Mouse (Mus musculus) cerebellum, adult 11-12 months (tissue): ENCODE measurements at regions not wholly inside any gene's neighbourhood (a gene's known extent, or its start where the extent isn't known, plus 50 kb on each side); places are given as distances from the start of the nearest gene placed in this dataset.

ENCODE experiments used
- DNase-seq: peaks from one replicate; pipeline ENCODE4 v3.0.0; 2022

- DNase-seq: no peak
Observed at GRCm38 (mm10) chr14:102880658-102881083, 101.8 kb downstream of the Kctd12 start.

DNA sequence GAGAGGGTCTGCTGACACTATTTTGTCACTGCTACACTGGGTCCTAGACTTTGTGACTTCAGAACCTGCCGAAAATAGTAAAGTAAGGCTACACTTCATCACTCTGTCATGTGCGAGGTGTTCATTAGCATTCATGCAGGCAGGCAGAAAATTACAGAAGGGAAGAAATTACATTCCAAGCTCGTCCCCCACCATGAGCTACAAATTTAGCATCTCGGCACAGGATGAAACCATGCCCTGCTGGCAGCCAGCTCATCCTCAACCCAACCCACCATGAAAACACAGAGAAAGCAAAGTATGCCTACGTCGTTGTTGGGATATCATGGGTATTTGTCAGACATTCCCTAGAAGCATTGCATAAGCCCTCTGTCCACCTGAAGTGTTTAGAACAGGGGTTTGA, 103.9 kb downstream of the Kctd12 start:
- DNase-seq: no peak

DNA sequence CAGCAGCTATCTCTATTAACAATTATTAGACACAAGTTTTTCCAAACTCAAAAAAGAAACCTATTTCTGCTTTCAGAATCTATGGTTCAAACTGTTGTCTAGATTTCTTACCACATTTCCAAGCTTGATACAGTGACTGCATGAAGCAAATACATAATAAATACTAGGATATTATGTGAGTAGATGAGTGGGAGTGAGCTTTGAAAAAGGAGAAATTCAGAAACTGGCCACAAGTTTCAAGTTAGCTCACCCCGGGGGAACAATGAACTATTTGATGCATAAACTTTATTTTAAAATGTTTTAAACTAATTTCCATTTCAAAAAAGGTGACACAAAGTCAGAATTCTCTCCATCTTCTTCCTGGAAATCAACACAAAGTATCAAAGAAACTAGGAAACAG, 114.3 kb downstream of the Kctd12 start:
- DNase-seq: no peak

DNA sequence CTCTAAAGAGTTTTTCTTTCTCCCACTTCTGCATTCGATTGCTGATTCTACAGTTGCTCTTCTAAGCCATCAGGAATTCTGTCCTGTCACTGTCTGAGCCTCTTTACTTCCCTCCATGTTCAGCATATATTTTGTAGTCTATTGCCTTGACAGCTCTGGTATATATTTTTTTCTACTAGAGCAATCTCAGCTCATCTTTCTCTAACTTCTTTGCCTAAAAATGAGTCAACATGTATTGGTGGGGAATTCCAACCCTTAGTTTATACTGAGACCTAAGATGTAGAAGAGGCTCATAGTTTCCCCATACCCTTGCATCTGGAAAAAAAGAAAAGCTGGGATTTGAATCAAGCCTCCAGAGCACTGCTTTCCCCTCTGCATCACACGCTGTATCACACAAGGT, 114.7 kb downstream of the Kctd12 start:
- no peak for DNase-seq

DNA sequence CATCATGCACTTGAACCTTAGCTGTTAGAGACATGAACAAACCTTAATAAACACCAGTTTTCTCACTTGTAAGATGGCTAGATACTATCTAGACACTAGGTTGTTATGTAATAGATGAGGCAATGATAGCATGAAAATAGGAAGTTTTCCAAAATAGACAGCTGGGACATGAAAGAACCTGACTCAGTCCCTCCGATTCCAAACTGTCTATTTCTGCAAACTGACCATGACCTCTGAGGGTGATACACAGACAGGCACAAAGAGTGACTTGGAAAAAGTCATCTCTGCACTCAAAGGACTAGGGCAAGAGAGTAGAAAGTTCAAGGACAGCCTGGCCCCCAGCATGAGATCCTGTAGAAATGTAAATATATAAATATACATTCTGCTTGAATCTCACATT, 115.9 kb downstream of the Kctd12 start:
- no peak for DNase-seq

DNA sequence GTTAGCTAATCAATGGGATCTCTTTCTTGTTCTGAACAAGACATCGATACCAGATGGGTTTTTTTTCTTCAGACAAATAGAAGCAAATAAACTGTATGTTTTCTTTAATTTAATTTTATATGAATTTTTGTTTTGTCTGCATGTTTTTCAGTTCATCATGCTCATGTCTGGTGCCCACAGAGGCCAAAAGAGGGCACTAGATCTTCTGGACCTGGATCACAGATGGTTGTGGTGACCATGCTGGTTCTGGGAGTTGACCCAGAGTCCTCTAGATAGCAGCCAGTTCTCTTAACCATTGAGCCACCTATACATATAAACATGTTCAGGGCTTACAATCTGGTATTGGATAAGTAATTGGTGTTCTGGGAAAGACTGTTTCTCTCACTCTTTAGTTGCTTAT, 120.7 kb downstream of the Kctd12 start:
- DNase-seq: no peak

- no peak for DNase-seq
Observed at GRCm38 (mm10) chr14:102859361-102859871, 123.0 kb downstream of the Kctd12 start.

- DNase-seq: no peak
Observed at GRCm38 (mm10) chr14:102855264-102855840, 127.1 kb downstream of the Kctd12 start.

- no peak for DNase-seq
Observed at GRCm38 (mm10) chr14:102843700-102844099, 138.7 kb downstream of the Kctd12 start.

DNA sequence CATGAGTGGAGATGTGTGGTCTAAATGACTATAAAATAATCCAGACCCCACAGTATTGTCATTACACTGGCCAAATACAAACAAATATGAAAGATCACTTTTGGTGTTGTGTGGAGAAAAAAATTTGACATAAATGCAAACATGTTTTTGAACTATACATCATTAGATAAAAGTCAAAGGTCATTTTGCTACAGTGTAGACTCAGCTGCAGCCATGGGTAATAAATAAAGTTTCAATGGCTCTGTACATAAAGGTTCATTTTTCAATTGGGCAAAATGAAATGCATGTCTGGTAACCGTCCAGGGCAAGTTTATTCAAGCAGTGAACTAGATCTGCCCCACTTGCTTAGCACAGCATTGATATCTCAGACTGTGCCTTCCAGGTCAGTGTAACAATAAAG, 144.8 kb downstream of the Kctd12 start:
- DNase-seq: no peak

GRCm38 (mm10) chr14:102835118-102835769, 147.2 kb downstream of the Kctd12 start:
- no peak for DNase-seq

GRCm38 (mm10) chr14:102828442-102828841, 154.0 kb downstream of the Kctd12 start:
- no peak for DNase-seq

GRCm38 (mm10) chr14:102827756-102828384, 154.6 kb downstream of the Kctd12 start:
- no peak for DNase-seq

DNA sequence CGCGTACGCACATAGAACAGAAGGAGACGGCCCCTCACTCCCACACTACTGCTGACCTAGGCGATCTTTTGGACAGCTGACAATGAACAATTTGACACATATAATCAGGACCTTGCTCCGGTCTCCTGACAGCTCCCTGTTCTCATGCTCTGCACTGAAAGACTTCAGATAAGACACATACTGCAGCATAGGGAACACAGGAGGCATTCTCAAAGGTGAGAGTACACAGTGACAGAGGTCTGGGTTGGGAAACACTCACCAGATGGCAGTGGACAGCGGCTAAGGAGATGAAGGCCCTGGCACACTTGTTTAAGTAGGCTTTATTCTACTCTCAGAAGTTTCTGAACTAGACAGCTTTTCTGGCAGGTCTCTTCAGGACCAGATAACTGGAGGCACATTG, 156.9 kb downstream of the Kctd12 start:
- DNase-seq: no peak

GRCm38 (mm10) chr14:102820663-102821062, 161.8 kb downstream of the Kctd12 start:
- no peak for DNase-seq

DNA sequence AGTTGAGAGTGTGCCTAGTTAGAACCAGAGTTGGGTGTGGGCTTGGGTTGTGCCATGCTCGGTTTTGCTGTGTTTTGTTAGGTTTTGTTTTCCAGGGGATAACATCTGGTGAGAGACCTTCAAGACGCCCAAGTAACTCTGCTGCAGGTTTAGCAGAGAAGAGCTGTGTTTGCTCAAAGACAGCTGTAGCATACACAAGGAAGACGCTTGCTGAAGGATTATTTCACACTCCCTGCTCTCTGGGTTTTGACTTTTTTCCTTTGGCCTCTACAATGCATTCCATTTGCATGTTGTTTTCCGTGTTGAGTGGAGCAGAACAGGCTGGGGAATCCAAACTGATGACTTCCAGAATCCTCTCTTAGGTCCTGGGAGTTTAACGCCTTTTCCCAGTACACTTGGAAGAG, 170.8 kb downstream of the Kctd12 start:
- no peak for DNase-seq

- no peak for DNase-seq
Observed at GRCm38 (mm10) chr14:102811022-102811421, 171.4 kb downstream of the Kctd12 start.

GRCm38 (mm10) chr14:102810121-102810921, 172.1 kb downstream of the Kctd12 start:
- DNase-seq: no peak

GRCm38 (mm10) chr14:102805936-102806923, 176.2 kb downstream of the Kctd12 start:
- no peak for DNase-seq

DNA sequence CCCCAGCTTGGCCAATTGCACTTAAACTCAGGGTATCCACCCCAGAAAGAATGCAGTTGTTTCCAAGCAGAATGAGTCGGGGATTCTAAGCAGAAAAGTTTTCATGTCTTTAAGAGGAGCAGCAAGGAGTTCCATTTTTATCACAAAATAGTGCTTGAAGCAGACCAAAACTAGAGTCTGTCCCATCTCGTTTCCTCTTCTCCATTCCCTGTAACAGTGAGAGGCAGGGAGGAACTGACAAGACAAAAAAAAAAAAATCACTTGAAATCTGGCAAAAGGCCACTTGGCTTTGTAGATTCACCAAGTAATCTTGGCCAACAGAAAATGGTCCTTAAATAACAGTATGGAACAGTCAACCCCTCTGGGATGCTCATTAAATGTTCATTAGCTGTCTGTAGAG, 186.8 kb downstream of the Kctd12 start:
- no peak for DNase-seq

DNA sequence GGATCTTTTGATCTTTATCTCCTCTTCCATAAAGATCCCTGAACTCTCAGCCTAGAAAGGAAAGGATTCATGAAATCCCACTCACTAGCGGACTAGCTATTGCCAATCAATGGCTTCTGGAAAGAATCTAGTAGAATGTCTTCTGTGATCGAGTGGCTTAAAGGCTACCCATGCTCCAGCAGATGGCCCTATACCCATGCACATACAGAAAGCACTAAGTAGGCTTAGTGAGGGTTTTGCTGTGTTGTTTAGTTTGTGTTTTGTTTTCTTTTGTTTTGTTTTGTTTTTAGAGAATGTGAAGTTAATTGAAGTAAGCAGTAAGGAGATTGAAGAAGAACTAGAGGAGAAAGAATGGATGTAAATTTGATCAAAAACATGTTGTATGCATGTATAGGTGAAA, 187.5 kb downstream of the Kctd12 start:
- no peak for DNase-seq

GRCm38 (mm10) chr14:102793753-102794152, 188.7 kb downstream of the Kctd12 start:
- DNase-seq: no peak
